Mouse (Mus musculus) intestine, embryonic 15.5 days (tissue): ENCODE measurements around the gene Ambra1. TPM values are rescaled to one million over a fixed set of nuclear protein-coding genes. Genes with fewer than 3 reads are reported as not detected.
"Not testable (repeated sequence)": the region's sequence is repeated elsewhere in the genome, so short reads cannot be mapped to it uniquely, and the experiment has no call there.

Source experiments
- ATAC-seq: fragments of 200-750 bp; cut with Nextera tagmentation; 2 replicates; pipeline ENCODE4 v1.8.0; 2017; ENCODE audit warnings: moderate TSS enrichment, moderate library complexity
- H3K27ac ChIP-seq: fragments of 300-500 bp; sonication (generic); 2 replicates; pipeline ENCODE4 v1.5.1; 2015; ENCODE audit warnings: mild to moderate bottlenecking, inconsistent platforms
- H3K27me3 ChIP-seq: fragments of 300-500 bp; sonication (generic); replicated peaks from 2 replicates; pipeline ENCODE4 v1.6.1; 2015; ENCODE audit warnings: inconsistent platforms
- H3K36me3 ChIP-seq: fragments of 300-500 bp; sonication (generic); 2 replicates; pipeline ENCODE4 v1.6.1; 2015; ENCODE audit warnings: inconsistent platforms
- H3K4me1 ChIP-seq: fragments of 300-500 bp; sonication (generic); replicated peaks from 2 replicates; pipeline ENCODE4 v1.6.1; 2015; ENCODE audit warnings: inconsistent platforms
- H3K4me2 ChIP-seq: fragments of 300-500 bp; sonication (generic); replicated peaks from 2 replicates; pipeline ENCODE4 v1.6.1; 2015; ENCODE audit warnings: mild to moderate bottlenecking, inconsistent platforms
- H3K4me3 ChIP-seq: fragments of 300-500 bp; sonication (generic); replicated peaks from 2 replicates; pipeline ENCODE4 v1.5.1; 2015; ENCODE audit warnings: inconsistent platforms
- H3K9ac ChIP-seq: fragments of 300-500 bp; sonication (generic); 2 replicates; pipeline ENCODE4 v1.6.1; 2015; ENCODE audit warnings: inconsistent platforms
- H3K9me3 ChIP-seq: fragments of 300-500 bp; sonication (generic); 2 replicates; pipeline ENCODE4 v1.6.1; 2016; ENCODE audit warnings: inconsistent platforms
- whole genome bisulfite sequencing: fragments of 180-500 bp; shearing (Covaris S2); methylation state at CpG from one replicate; pipeline ENCODE4 v1.1.7; 2015; 5-methylcytosine and 5-hydroxymethylcytosine counted together
- polyA plus RNA-seq: library from polyadenylated mRNA; unstranded; fragments of >200 nt; fragmentation: Nextera tagmentation; extraction: Ambion mirVana; gene quantifications from 2 replicates; pipeline ENCODE4 v1.2.1, GENCODE M21; 2015

The Ambra1 gene
- polyA plus RNA-seq, 1 experiment from 2014 or later = 12.5 TPM

GRCm38 (mm10) chr2:91710272-91711234 is 19.4 kb upstream of the Ambra1 start, which contains the start of the genes Atg13 and Harbi1:
Gene Atg13 (minus strand): TSS chr2:91710576.
Gene Harbi1 (plus strand): TSS chr2:91710852.
- Histone ChIP-seq H3K4me1 (peaks cover 7% of the 10 kb centered on the region; the same call in 1 of the 2 replicates), H3K4me2 (peak within 1 kb of the TSS; percentile 70), H3K9ac (peak within 1 kb of the TSS; percentile 61), H3K4me3 (peak within 1 kb of the TSS; percentile 72), H3K27me3 (no peaks in the 10 kb centered on the region), H3K27ac (peak within 1 kb of the TSS; percentile 80), H3K36me3 (no peaks in the 10 kb centered on the region), H3K9me3 (no peaks in the 10 kb centered on the region)
- peak; percentile 99 for ATAC-seq
- WGBS = under 1% methylated on average over 66 of the region's 66 CpGs

DNA sequence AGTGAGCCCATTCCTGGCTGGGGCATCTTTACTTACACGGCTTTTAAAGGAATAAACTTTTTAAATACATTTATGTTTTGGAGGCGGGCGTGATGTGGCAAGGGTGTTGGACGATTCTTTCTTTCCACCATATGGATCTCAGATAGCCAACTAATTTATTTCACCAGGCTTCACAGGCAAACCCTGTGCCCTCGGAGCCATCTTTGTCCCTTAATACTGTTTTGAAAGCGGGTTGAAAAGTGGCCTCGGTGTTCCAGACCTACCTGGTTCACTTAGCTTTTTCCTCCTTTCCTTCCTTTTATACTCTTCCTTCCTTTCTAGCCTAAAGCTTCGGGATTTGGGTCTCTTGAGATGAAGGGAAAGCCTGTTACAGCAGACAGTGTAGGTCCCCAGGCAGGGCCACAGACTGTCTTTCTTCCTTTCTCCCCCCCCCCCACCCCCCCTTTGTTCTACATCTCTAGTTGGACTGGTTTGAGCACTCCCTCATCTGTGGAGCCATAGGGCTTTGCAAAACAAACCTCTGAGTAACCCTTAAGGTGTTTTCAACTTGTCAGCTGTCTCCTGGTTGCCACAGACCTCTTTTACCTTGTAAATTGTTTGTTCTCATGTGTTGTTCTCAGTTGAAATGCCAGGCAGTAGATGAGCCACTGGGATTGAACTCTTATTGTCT is 18.5 kb upstream of the Ambra1 start:
- H3K27ac ChIP-seq = peak overlapping the region; percentile 80
- no peaks in the 10 kb centered on the region for H3K36me3 ChIP-seq
- no peaks in the 10 kb centered on the region for H3K9me3 ChIP-seq
- 2% methylated on average over 8 of the region's 8 CpGs for WGBS
- peak overlapping the region; percentile 61 for H3K9ac ChIP-seq
- peak overlapping the region; percentile 72 for H3K4me3 ChIP-seq
- H3K4me1 ChIP-seq = peaks cover 7% of the 10 kb centered on the region; the same call in 1 of the 2 replicates
- no peak for ATAC-seq
- no peaks in the 10 kb centered on the region for H3K27me3 ChIP-seq
- H3K4me2 ChIP-seq = peak overlapping the region; percentile 70

- Histone ChIP-seq H3K27ac (no peak overlapping the region), H3K4me3 (no peak overlapping the region), H3K4me1 (peaks cover 4% of the 10 kb centered on the region; the same call in 1 of the 2 replicates), H3K36me3 (no peaks in the 10 kb centered on the region), H3K4me2 (no peak overlapping the region), H3K9ac (no peak overlapping the region), H3K9me3 (no peaks in the 10 kb centered on the region), H3K27me3 (no peaks in the 10 kb centered on the region)
- ATAC-seq = no peak
- 91% methylated on average over 1 of the region's 1 CpGs for WGBS
Observed at GRCm38 (mm10) chr2:91714921-91715320, 15.0 kb upstream of the Ambra1 start.

DNA sequence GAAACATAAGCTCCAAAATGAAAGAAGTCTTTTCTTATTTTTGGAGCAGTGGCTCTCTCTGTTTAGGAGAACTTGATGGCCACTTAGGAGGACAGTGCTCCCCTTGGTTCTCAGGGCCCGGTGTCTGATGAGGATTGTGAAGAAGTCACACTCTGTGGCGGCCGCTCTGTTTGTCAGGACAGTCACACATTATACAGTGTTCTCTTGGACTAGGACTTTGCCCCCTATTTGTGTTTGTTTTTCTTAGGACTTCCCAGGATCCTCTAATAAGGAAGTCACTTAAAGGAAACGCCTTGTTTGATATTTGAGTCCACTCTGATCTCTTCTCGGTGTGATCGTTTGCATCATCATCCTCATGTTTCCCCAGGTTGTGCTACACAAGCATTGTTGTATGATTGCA is 11.7 kb upstream of the Ambra1 start:
- no peaks in the 10 kb centered on the region for H3K27me3 ChIP-seq
- no peak overlapping the region for H3K4me3 ChIP-seq
- H3K27ac ChIP-seq = no peak overlapping the region
- H3K4me1 ChIP-seq = no peaks in the 10 kb centered on the region
- no peaks in the 10 kb centered on the region for H3K9me3 ChIP-seq
- 65% methylated on average over 6 of the region's 6 CpGs for whole genome bisulfite sequencing
- H3K4me2 ChIP-seq = peak overlapping the region; percentile 15; the same call in 1 of the 2 replicates
- H3K36me3 ChIP-seq = 0 out of 2 replicates have a peak, but pooled peaks cover 4% of the 10 kb centered on the region
- H3K9ac ChIP-seq = no peak overlapping the region
- peak; percentile 94 for ATAC-seq

- H3K4me3 ChIP-seq = no peak overlapping the region
- H3K9me3 ChIP-seq = no peaks in the 10 kb centered on the region
- 0 out of 2 replicates have a peak, but pooled peaks cover 4% of the 10 kb centered on the region for H3K36me3 ChIP-seq
- H3K4me1 ChIP-seq = no peaks in the 10 kb centered on the region
- no peak for ATAC-seq
- H3K4me2 ChIP-seq = no peak overlapping the region
- no peak overlapping the region for H3K27ac ChIP-seq
- no peak overlapping the region for H3K9ac ChIP-seq
- WGBS = 72% methylated on average over 4 of the region's 4 CpGs
- no peaks in the 10 kb centered on the region for H3K27me3 ChIP-seq
Observed at GRCm38 (mm10) chr2:91723382-91723781, 6.6 kb upstream of the Ambra1 start.

DNA sequence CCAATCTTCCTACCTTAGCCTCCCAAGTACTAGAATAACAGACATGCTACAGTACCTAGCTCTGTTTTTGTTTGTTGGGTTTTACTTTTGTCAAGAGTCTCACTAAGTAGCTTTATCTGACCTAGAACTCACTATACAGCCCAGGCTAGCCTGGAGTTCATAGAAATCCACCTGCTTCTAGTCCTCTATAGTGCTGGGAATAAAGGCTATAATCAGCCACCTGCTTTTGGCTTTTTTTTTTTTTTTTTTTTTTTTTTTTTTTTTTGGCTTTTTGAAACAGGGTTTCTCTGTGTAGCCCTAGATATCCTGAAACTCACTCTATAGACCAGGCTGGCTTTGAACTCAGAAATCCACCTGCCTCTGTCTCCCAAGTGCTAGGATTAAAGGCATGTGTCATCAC is 6.0 kb upstream of the Ambra1 start:
- ATAC-seq = no peak
- H3K4me2 ChIP-seq = no peak overlapping the region
- H3K9ac ChIP-seq = no peak overlapping the region
- H3K4me1 ChIP-seq = no peaks in the 10 kb centered on the region
- no peak overlapping the region for H3K27ac ChIP-seq
- H3K27me3 ChIP-seq = no peaks in the 10 kb centered on the region
- H3K9me3 ChIP-seq = no peaks in the 10 kb centered on the region
- H3K4me3 ChIP-seq = no peak overlapping the region
- H3K36me3 ChIP-seq = 0 out of 2 replicates have a peak, but pooled peaks cover 4% of the 10 kb centered on the region

DNA sequence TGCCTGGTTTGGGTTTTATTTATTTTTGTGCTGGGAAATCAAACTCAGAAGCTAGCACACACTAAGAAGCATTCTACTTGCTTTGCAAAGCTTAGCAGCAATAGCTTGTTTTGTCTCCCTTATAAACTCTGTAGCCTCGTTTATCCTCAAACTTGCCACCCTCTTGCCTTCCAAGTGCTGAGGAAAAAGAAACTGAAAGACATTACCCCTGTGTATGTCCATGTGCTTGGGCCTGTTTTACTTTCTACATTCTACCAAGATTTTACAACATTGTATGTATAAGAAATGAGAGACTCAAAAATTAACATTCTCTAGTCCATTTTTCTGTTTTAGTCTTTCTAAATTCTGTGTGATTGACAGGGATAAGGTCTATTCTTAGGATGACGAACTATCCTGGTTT is 5.2 kb upstream of the Ambra1 start:
- Histone ChIP-seq H3K4me3 (no peak overlapping the region), H3K4me2 (no peak overlapping the region), H3K9me3 (no peaks in the 10 kb centered on the region), H3K9ac (no peak overlapping the region), H3K4me1 (no peaks in the 10 kb centered on the region), H3K27ac (no peak overlapping the region), H3K27me3 (no peaks in the 10 kb centered on the region), H3K36me3 (0 out of 2 replicates have a peak, but pooled peaks cover 4% of the 10 kb centered on the region)
- ATAC-seq = no peak
- WGBS = 63% methylated on average over 2 of the region's 2 CpGs

DNA sequence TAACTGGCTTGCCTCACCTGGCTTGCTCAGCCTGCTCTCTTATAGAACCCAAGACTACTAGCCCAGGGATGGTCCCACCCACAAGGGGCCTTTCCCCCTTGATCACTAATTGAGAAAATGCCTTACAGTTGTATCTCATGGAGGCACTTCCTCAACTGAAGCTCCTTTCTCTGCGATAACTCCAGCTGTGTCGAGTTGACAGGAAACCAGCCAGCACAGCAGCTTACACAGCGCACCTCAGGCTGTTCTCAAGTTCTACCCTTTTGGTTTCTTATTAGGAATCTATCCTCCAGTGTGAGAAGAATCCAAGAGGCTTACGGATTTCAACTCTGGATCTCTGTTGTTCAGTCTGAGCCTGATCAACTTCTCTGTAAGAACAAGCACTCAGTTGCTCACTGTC is 4.5 kb upstream of the Ambra1 start:
- H3K4me2 ChIP-seq, H3K27ac ChIP-seq, H3K9me3 ChIP-seq, H3K27me3 ChIP-seq, H3K9ac ChIP-seq, ATAC-seq, H3K36me3 ChIP-seq, H3K4me3 ChIP-seq, H3K4me1 ChIP-seq: not testable (repeated sequence)
- WGBS = 47% methylated on average over 4 of the region's 4 CpGs

DNA sequence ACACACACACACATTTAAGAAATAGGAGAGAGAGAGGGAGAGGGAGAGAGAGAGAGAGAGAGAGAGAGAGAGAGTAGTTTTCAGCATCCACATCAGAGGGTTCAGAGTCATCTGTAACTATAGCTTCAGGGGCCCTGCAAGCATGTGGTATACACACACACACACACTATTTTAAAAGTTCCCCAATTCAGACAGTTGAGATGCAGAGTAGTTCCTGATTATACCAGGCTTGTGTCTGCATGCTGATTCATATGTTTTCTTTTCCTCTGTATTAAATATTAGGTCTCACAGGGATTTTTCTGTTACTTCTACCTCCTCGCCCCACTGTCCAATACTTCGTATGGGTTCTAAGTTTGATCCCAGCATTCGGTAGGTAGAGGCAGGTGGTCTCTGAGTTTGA is 2.9 kb upstream of the Ambra1 start:
- no peaks in the 10 kb centered on the region for H3K36me3 ChIP-seq
- H3K27me3 ChIP-seq = no peaks in the 10 kb centered on the region
- no peak overlapping the region for H3K27ac ChIP-seq
- ATAC-seq = no peak
- H3K4me1 ChIP-seq = no peaks in the 10 kb centered on the region
- no peak overlapping the region for H3K9ac ChIP-seq
- no peak overlapping the region for H3K4me3 ChIP-seq
- H3K9me3 ChIP-seq = no peaks in the 10 kb centered on the region
- 92% methylated on average over 3 of the region's 3 CpGs for WGBS
- H3K4me2 ChIP-seq = no peak overlapping the region

- Histone ChIP-seq H3K27me3 (no peaks in the 10 kb centered on the region), H3K36me3 (no peaks in the 10 kb centered on the region), H3K9me3 (no peaks in the 10 kb centered on the region), H3K4me2 (peak overlapping the region; percentile 54), H3K4me1 (no peaks in the 10 kb centered on the region), H3K4me3 (peak overlapping the region; percentile 97), H3K9ac (peak overlapping the region; percentile 93), H3K27ac (no peak overlapping the region)
- ATAC-seq = 0 out of 2 replicates have a peak, but pooled peaks have one; percentile 39
- WGBS = 14% methylated on average over 4 of the region's 4 CpGs
Observed at GRCm38 (mm10) chr2:91729571-91729970, 363 bp upstream of the Ambra1 start.

- Histone ChIP-seq H3K9me3 (no peaks in the 10 kb centered on the region), H3K4me2 (no peak overlapping the region), H3K4me3 (no peak overlapping the region), H3K9ac (no peak overlapping the region), H3K4me1 (no peaks in the 10 kb centered on the region), H3K27ac (no peak overlapping the region), H3K27me3 (no peaks in the 10 kb centered on the region), H3K36me3 (no peaks in the 10 kb centered on the region)
- 88% methylated on average over 5 of the region's 5 CpGs for WGBS
- ATAC-seq = no peak
Observed at GRCm38 (mm10) chr2:91735221-91735620, 5.3 kb downstream of the Ambra1 start.

DNA sequence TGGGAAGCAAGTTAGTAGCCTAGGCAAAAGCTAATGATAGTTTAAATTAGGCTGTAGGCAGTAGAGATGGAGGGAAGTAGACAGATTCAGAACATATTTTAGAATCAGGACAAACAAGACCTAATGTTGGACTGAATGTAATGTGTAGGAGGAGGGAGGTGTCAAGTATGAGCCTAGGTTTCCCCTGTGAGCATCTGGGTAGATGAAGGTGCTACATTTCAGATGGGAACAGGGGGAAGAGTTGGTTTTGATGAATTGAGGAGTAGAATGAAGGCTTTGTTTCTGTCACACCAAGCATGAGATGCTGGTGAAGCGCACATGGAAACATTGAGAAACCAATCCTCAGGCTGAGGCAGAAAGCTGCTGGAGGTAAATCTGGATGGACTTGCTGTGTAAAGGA is 9.7 kb downstream of the Ambra1 start:
- Histone ChIP-seq H3K4me1 (no peaks in the 10 kb centered on the region), H3K27me3 (no peaks in the 10 kb centered on the region), H3K9ac (no peak overlapping the region), H3K4me2 (no peak overlapping the region), H3K4me3 (no peak overlapping the region), H3K27ac (no peak overlapping the region), H3K9me3 (no peaks in the 10 kb centered on the region), H3K36me3 (no peaks in the 10 kb centered on the region)
- 100% methylated on average over 1 of the region's 1 CpGs for WGBS
- no peak for ATAC-seq
